Mouse (Mus musculus) liver, embryonic 16.5 days (tissue): ENCODE measurements around the gene Fbxw7. TPM values are rescaled to one million over a fixed set of nuclear protein-coding genes. Genes with fewer than 3 reads are reported as not detected.

Experiments
- ATAC-seq: fragments of 200-750 bp; cut with Nextera tagmentation; 2 replicates; pipeline ENCODE4 v1.8.0; 2017; ENCODE audit warnings: low read depth, mild to moderate bottlenecking, moderate number of reproducible peaks, moderate library complexity
- H3K27ac ChIP-seq: fragments of 300-500 bp; sonication (generic); 2 replicates; pipeline ENCODE4 v1.5.1; 2014; ENCODE audit warnings: mild to moderate bottlenecking, low read length
- H3K27me3 ChIP-seq: fragments of 300-500 bp; sonication (generic); 2 replicates; pipeline ENCODE4 v1.6.1; 2014; ENCODE audit warnings: low read depth, low read length, mixed read lengths; ENCODE audit not compliant: control insufficient read depth, insufficient read depth
- H3K36me3 ChIP-seq: fragments of 300-500 bp; sonication (generic); 2 replicates; pipeline ENCODE4 v1.6.1; 2014; ENCODE audit warnings: mild to moderate bottlenecking; ENCODE audit not compliant: control insufficient read depth, insufficient read depth
- H3K4me1 ChIP-seq: fragments of 300-500 bp; sonication (generic); 2 replicates; pipeline ENCODE4 v1.6.1; 2014; ENCODE audit warnings: low read depth, low read length, mixed read lengths; ENCODE audit not compliant: control insufficient read depth
- H3K4me2 ChIP-seq: fragments of 300-500 bp; sonication (generic); 2 replicates; pipeline ENCODE4 v1.6.1; 2014; ENCODE audit warnings: low read depth, low read length, mixed read lengths
- H3K4me3 ChIP-seq: fragments of 300-500 bp; sonication (generic); 2 replicates; pipeline ENCODE4 v1.5.1; 2014; ENCODE audit warnings: low read depth, mild to moderate bottlenecking, low read length
- H3K9ac ChIP-seq: fragments of 300-500 bp; sonication (generic); 2 replicates; pipeline ENCODE4 v1.6.1; 2014; ENCODE audit warnings: low read depth, low read length
- H3K9me3 ChIP-seq: fragments of 300-500 bp; sonication (generic); replicated peaks from 2 replicates; pipeline ENCODE4 v1.6.1; 2016; ENCODE audit warnings: low read length; ENCODE audit not compliant: control insufficient read depth
- WGBS: fragments of 180-500 bp; shearing (Covaris S2); extraction: QIAGEN DNeasy Blood & Tissue Kit; methylation state at CpG from one replicate; pipeline ENCODE4 v1.1.7; 2014; ENCODE audit not compliant: insufficient replicate concordance; 5-methylcytosine and 5-hydroxymethylcytosine counted together
- polyA plus RNA-seq: library from polyadenylated mRNA; unstranded; fragments of >200 nt; fragmentation: Nextera tagmentation; extraction: Ambion mirVana; gene quantifications from 2 replicates; pipeline ENCODE4 v1.2.1, GENCODE M21; 2015

Gene Fbxw7
- polyA plus RNA-seq, 1 experiment from 2014 or later: 2.8 TPM

- no peaks in the 10 kb centered on the region; the same call in none of the 2 replicates for H3K4me1 ChIP-seq
- no peaks in the 10 kb centered on the region for H3K27me3 ChIP-seq
- no peak for ATAC-seq
- no peaks in the 10 kb centered on the region for H3K9me3 ChIP-seq
- no peak overlapping the region for H3K4me2 ChIP-seq
- 62% methylated on average over 1 of the region's 1 CpGs for WGBS
- H3K9ac ChIP-seq: no peak overlapping the region
- H3K4me3 ChIP-seq: no peak overlapping the region
- H3K27ac ChIP-seq: no peak overlapping the region
- H3K36me3 ChIP-seq: no peaks in the 10 kb centered on the region
These were observed 108.6 kb downstream of the Fbxw7 start for GRCm38 (mm10) chr3:84923670-84924069.

- Histone ChIP-seq H3K36me3 (no peaks in the 10 kb centered on the region), H3K4me2 (no peak overlapping the region), H3K27me3 (no peaks in the 10 kb centered on the region), H3K4me1 (no peaks in the 10 kb centered on the region; the same call in none of the 2 replicates), H3K9ac (no peak overlapping the region), H3K4me3 (no peak overlapping the region), H3K27ac (no peak overlapping the region), H3K9me3 (no peaks in the 10 kb centered on the region)
- 83% methylated on average over 4 of the region's 4 CpGs for WGBS
- no peak for ATAC-seq
These were observed 110.2 kb downstream of the Fbxw7 start for GRCm38 (mm10) chr3:84925229-84925628.

GRCm38 (mm10) chr3:84926140-84926539 is 111.1 kb downstream of the Fbxw7 start:
- H3K27ac ChIP-seq: no peak overlapping the region

GRCm38 (mm10) chr3:84927168-84927794 is 112.2 kb downstream of the Fbxw7 start:
- no peaks in the 10 kb centered on the region for H3K36me3 ChIP-seq
- no peak overlapping the region for H3K27ac ChIP-seq
- no peaks in the 10 kb centered on the region for H3K9me3 ChIP-seq
- no peak overlapping the region for H3K4me3 ChIP-seq
- no peak overlapping the region for H3K9ac ChIP-seq
- no peak for ATAC-seq
- H3K4me1 ChIP-seq: no peaks in the 10 kb centered on the region; the same call in none of the 2 replicates
- WGBS: 72% methylated on average over 8 of the region's 8 CpGs
- H3K4me2 ChIP-seq: no peak overlapping the region
- no peaks in the 10 kb centered on the region for H3K27me3 ChIP-seq

More at GRCm38 (mm10) chr3:84926140-84926539, 111.1 kb downstream of the Fbxw7 start:
- no peak overlapping the region for H3K9ac ChIP-seq
- 75% methylated on average over 5 of the region's 5 CpGs for WGBS
- ATAC-seq: no peak
- H3K4me2 ChIP-seq: no peak overlapping the region
- no peaks in the 10 kb centered on the region for H3K27me3 ChIP-seq
- H3K36me3 ChIP-seq: no peaks in the 10 kb centered on the region
- no peaks in the 10 kb centered on the region; the same call in none of the 2 replicates for H3K4me1 ChIP-seq
- no peaks in the 10 kb centered on the region for H3K9me3 ChIP-seq
- no peak overlapping the region for H3K4me3 ChIP-seq

- Histone ChIP-seq H3K4me2 (no peak overlapping the region), H3K27me3 (no peaks in the 10 kb centered on the region), H3K4me3 (no peak overlapping the region), H3K9me3 (no peaks in the 10 kb centered on the region), H3K9ac (no peak overlapping the region), H3K36me3 (no peaks in the 10 kb centered on the region), H3K4me1 (no peaks in the 10 kb centered on the region; the same call in none of the 2 replicates), H3K27ac (no peak overlapping the region)
- 78% methylated on average over 2 of the region's 2 CpGs for WGBS
- no peak for ATAC-seq
These were observed 112.8 kb downstream of the Fbxw7 start for GRCm38 (mm10) chr3:84927901-84928300.

GRCm38 (mm10) chr3:84929171-84929570 is 114.1 kb downstream of the Fbxw7 start:
- WGBS: 76% methylated on average over 3 of the region's 3 CpGs
- H3K4me1 ChIP-seq: no peaks in the 10 kb centered on the region
- H3K27me3 ChIP-seq: no peaks in the 10 kb centered on the region
- H3K9me3 ChIP-seq: no peaks in the 10 kb centered on the region
- H3K27ac ChIP-seq: no peak overlapping the region
- no peaks in the 10 kb centered on the region for H3K36me3 ChIP-seq
- H3K4me2 ChIP-seq: no peak overlapping the region
- H3K4me3 ChIP-seq: no peak overlapping the region
- ATAC-seq: no peak
- H3K9ac ChIP-seq: no peak overlapping the region

- ATAC-seq: no peak
- H3K4me3 ChIP-seq: no peak overlapping the region
- 72% methylated on average over 3 of the region's 3 CpGs for whole genome bisulfite sequencing
- H3K27me3 ChIP-seq: no peaks in the 10 kb centered on the region
- H3K9ac ChIP-seq: no peak overlapping the region
- H3K4me1 ChIP-seq: no peaks in the 10 kb centered on the region
- H3K4me2 ChIP-seq: no peak overlapping the region
- no peaks in the 10 kb centered on the region for H3K9me3 ChIP-seq
- H3K27ac ChIP-seq: no peak overlapping the region
- H3K36me3 ChIP-seq: no peaks in the 10 kb centered on the region
These were observed 115.6 kb downstream of the Fbxw7 start for GRCm38 (mm10) chr3:84930683-84931082.

- Histone ChIP-seq H3K36me3 (no peaks in the 10 kb centered on the region), H3K27me3 (no peaks in the 10 kb centered on the region), H3K27ac (no peak overlapping the region), H3K4me1 (peaks cover 3% of the 10 kb centered on the region; the same call in 1 of the 2 replicates), H3K9ac (no peak overlapping the region), H3K9me3 (no peaks in the 10 kb centered on the region), H3K4me3 (no peak overlapping the region), H3K4me2 (no peak overlapping the region)
- 69% methylated on average over 1 of the region's 1 CpGs for WGBS
- no peak for ATAC-seq
These were observed 120.7 kb downstream of the Fbxw7 start for GRCm38 (mm10) chr3:84935729-84936128.

GRCm38 (mm10) chr3:84936252-84936651 is 121.2 kb downstream of the Fbxw7 start:
- H3K4me2 ChIP-seq: no peak overlapping the region
- H3K36me3 ChIP-seq: no peaks in the 10 kb centered on the region
- no peak overlapping the region for H3K4me3 ChIP-seq
- no peak for ATAC-seq
- no peak overlapping the region for H3K27ac ChIP-seq
- no peaks in the 10 kb centered on the region for H3K27me3 ChIP-seq
- 33% methylated on average over 2 of the region's 2 CpGs for WGBS
- peaks cover 3% of the 10 kb centered on the region; the same call in 1 of the 2 replicates for H3K4me1 ChIP-seq
- H3K9me3 ChIP-seq: no peaks in the 10 kb centered on the region
- H3K9ac ChIP-seq: no peak overlapping the region
